Comparison of ENCODE assay signal across 31 mouse cellular contexts in the genomic region with DNA sequence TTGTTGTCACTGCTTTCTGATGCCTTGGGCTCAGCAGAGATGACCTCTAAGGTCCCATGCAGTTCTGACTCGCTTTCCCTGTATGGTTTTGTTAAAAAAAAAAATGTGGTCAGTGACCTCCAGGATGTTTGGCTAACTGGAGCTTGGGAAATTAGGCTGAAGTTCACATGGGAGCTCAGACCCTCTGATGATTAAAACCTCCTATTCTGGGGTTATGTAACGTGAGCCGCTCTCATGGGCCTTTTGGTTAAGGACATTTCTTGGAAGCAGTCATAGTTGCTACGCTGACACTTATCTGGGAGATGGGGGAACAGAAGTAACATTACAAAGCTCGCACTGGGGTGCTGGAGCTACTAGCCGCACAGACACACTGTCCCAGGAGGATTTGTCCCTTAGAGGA.
A peak's percentile ranks its signal among the peaks of the same experiment; 100 is the strongest.
DNase-seq lines count a peak whose midpoint lies in the region; ATAC-seq and TF ChIP-seq lines count a peak whose summit lies in the region.
"Had no signal": no experiment of that assay in that cellular context is flagged by ENCODE, and none has a peak within 500 bp of the region (broad histone marks: within the 10 kb centered on the region; RNA-seq: fewer than 3 reads in every experiment).

No protein-coding gene starts in this region.

- H3K4me1 ChIP-seq in liver, postnatal 0 days (ENCODE audit: insufficient read depth) = peaks cover 8% of the 10 kb centered on the region; the same call in 1 of the 2 replicates
- no peaks in the 10 kb centered on the region; the same call in 1 of the 2 replicates for H3K4me1 ChIP-seq in liver, embryonic 12.5 days
- peaks cover 44% of the 10 kb centered on the region for H3K4me1 ChIP-seq in limb, embryonic 10.5 days
- H3K4me1 ChIP-seq: neural tube, embryonic 12.5 days had no signal

- ATAC-seq in liver, postnatal 0 days = peak; percentile 35; the same call in 1 of the 2 replicates
- ATAC-seq in liver, embryonic 12.5 days = no peak
- ATAC-seq: forebrain, embryonic 15.5 days; hindbrain, postnatal 0 days; intestine, embryonic 15.5 days; midbrain, embryonic 16.5 days; Patski had no signal

- no peaks in the 10 kb centered on the region for H3K27me3 ChIP-seq in liver, postnatal 0 days (ENCODE audit: insufficient read depth, low read length)
- no peaks in the 10 kb centered on the region for H3K27me3 ChIP-seq in liver, embryonic 12.5 days (replicated peaks)
- H3K27me3 ChIP-seq in limb, embryonic 10.5 days (ENCODE audit: low read depth, poor library complexity, severe bottlenecking) = no peaks in the 10 kb centered on the region
- H3K27me3 ChIP-seq: embryonic facial prominence, embryonic 12.5 days; forebrain, embryonic 15.5 days; heart, embryonic 13.5 days; intestine, embryonic 15.5 days; neural tube, embryonic 12.5 days; Patski had no signal

- DNase-seq in adrenal gland, postnatal 14 days = peak; percentile 20
- DNase-seq in adrenal gland, postnatal 25 days = no peak
- DNase-seq in heart, postnatal 25 days (ENCODE audit: low spot score) = peak; percentile 15
- DNase-seq in heart, adult 8-10 months (ENCODE audit: low spot score) = no peak
- peak; percentile 20 for DNase-seq in liver, postnatal 0 days
- DNase-seq in limb, embryonic 10.5 days (ENCODE audit: low spot score) = no peak
- DNase-seq in urinary bladder, postnatal 4 days (ENCODE audit: low spot score in 2 of 2) = no peak
- DNase-seq: cerebellum, adult 11 months; cerebellum, adult 9-10 months; cerebellum, postnatal 36 days; heart, postnatal 10 days; lung, adult 18-20 months; lung, postnatal 10 days; right cerebral cortex, adult 18-20 months; right cerebral cortex, postnatal 4 days; thymus, adult 18-20 months; thymus, postnatal 25 days had no signal

- H3K9me3 ChIP-seq in liver, postnatal 0 days (ENCODE audit: low read length) = no peaks in the 10 kb centered on the region
- H3K9me3 ChIP-seq in liver, embryonic 12.5 days (replicated peaks) = no peaks in the 10 kb centered on the region
- no peaks in the 10 kb centered on the region for H3K9me3 ChIP-seq in limb, embryonic 10.5 days (replicated peaks)
- H3K9me3 ChIP-seq: embryonic facial prominence, embryonic 12.5 days; forebrain, embryonic 10.5 days; forebrain, embryonic 15.5 days; heart, embryonic 13.5 days; hindbrain, embryonic 12.5 days; intestine, embryonic 15.5 days; neural tube, embryonic 12.5 days had no signal

- H3K4me3 ChIP-seq in liver, postnatal 0 days (ENCODE audit: low read depth, low read length) = no peak overlapping the region
- H3K4me3 ChIP-seq in liver, embryonic 12.5 days = no peak overlapping the region
- H3K4me3 ChIP-seq in limb, embryonic 10.5 days = no peak overlapping the region
- H3K4me3 ChIP-seq: embryonic facial prominence, embryonic 12.5 days; forebrain, embryonic 10.5 days; forebrain, embryonic 15.5 days; heart, embryonic 13.5 days; hindbrain, embryonic 12.5 days; intestine, embryonic 15.5 days; layer of hippocampus, adult 2 months; left cerebral cortex, adult 2 months; neural tube, embryonic 12.5 days had no signal

- 50% methylated on average over 6 of the region's 6 CpGs for WGBS in liver, postnatal 0 days (ENCODE audit: insufficient replicate concordance)
- 65% methylated on average over 6 of the region's 6 CpGs for WGBS in liver, embryonic 12.5 days (ENCODE audit: insufficient replicate concordance)
- WGBS in limb, embryonic 10.5 days = 75% methylated on average over 6 of the region's 6 CpGs

- intact Hi-C loops in heart, postnatal 25 days (cut with DNase I) = no loop called here

- peak; percentile 54; the same call in 1 of the 2 replicates for TF ChIP-seq EP300 in liver, postnatal 0 days (IDR thresholded peaks at IDR 0.05; ENCODE audit: low read depth)

- TF ChIP-seq CTCF in liver, postnatal 0 days (IDR thresholded peaks at IDR 0.05; ENCODE audit: low read depth) = no peak

- no peaks in the 10 kb centered on the region for H3K36me3 ChIP-seq in liver, postnatal 0 days (replicated peaks; ENCODE audit: insufficient read depth, low read length)
- no peaks in the 10 kb centered on the region for H3K36me3 ChIP-seq in liver, embryonic 12.5 days
- H3K36me3 ChIP-seq in limb, embryonic 10.5 days = no peaks in the 10 kb centered on the region
- H3K36me3 ChIP-seq: embryonic facial prominence, embryonic 12.5 days; forebrain, embryonic 10.5 days; forebrain, embryonic 15.5 days; heart, embryonic 13.5 days; hindbrain, embryonic 12.5 days; intestine, embryonic 15.5 days; neural tube, embryonic 12.5 days had no signal

- no peak overlapping the region; the same call in 1 of the 2 replicates for H3K9ac ChIP-seq in liver, postnatal 0 days (replicated peaks)
- no peak overlapping the region for H3K9ac ChIP-seq in liver, embryonic 12.5 days
- H3K9ac ChIP-seq: embryonic facial prominence, embryonic 12.5 days; forebrain, embryonic 15.5 days; heart, embryonic 13.5 days; hindbrain, embryonic 12.5 days; intestine, embryonic 15.5 days; neural tube, embryonic 12.5 days had no signal

- no peak overlapping the region for H3K4me2 ChIP-seq in liver, postnatal 0 days (ENCODE audit: low read depth, low read length)
- H3K4me2 ChIP-seq in liver, embryonic 12.5 days = no peak overlapping the region
- H3K4me2 ChIP-seq: embryonic facial prominence, embryonic 12.5 days; forebrain, embryonic 15.5 days; heart, embryonic 13.5 days; hindbrain, embryonic 12.5 days; intestine, embryonic 15.5 days; neural tube, embryonic 12.5 days had no signal

- H3K27ac ChIP-seq in liver, postnatal 0 days (ENCODE audit: low read depth) = peak overlapping the region; percentile 87
- H3K27ac ChIP-seq in liver, embryonic 12.5 days = no peak overlapping the region
- 0 out of 2 replicates have a peak overlapping the region, but pooled peaks have one; percentile 46 for H3K27ac ChIP-seq in limb, embryonic 10.5 days
- H3K27ac ChIP-seq: embryonic facial prominence, embryonic 12.5 days; forebrain, embryonic 10.5 days; forebrain, embryonic 15.5 days; heart, embryonic 13.5 days; hindbrain, embryonic 12.5 days; hindbrain, postnatal 0 days; intestine, embryonic 15.5 days; layer of hippocampus, adult 2 months; left cerebral cortex, adult 2 months; neural tube, embryonic 12.5 days; stomach, postnatal 0 days had no signal

Comparison
In these comparisons a context has a peak if more than half of its experiments do, and no peak if none do; other contexts are left out.
1. DNase-seq: peak in adrenal gland, postnatal 14 days (single experiment), heart, postnatal 25 days (single experiment) and liver, postnatal 0 days (single experiment); none in adrenal gland, postnatal 25 days (single experiment), heart, adult 8-10 months (single experiment), limb, embryonic 10.5 days (single experiment) and urinary bladder, postnatal 4 days (0 of 2).